Mouse (Mus musculus): ENCODE data around the gene Fam216a. TPM values are rescaled to one million over a fixed set of nuclear protein-coding genes. Genes with fewer than 3 reads are reported as not detected.

Gene Fam216a
- polyA plus RNA-seq, 2 experiments: 17.1 to 18.1 TPM

GRCm38 (mm10) chr5:122353807-122354491 lies 18.2 kb downstream of the Fam216a start, which contains the start of the genes Rad9b and Vps29:
Gene Rad9b, minus strand, starts transcription at chr5:122354233.
Gene Vps29, plus strand, starts transcription at chr5:122354369.
- 1% methylated on average over 51 of the region's 51 CpGs for WGBS (ENCODE audit: insufficient replicate concordance)
- Histone ChIP-seq H3K4me1 (replicated peaks; ENCODE audit: control insufficient read depth in 2 of 2, insufficient read depth in 2 of 2, low read length in 1 of 2) (peaks cover 6 to 7% of the 10 kb centered on the region in 2 experiments), H3K4me3 (ENCODE audit: insufficient read depth in 1 of 2, low read depth in 2 of 2, low read length in 2 of 2) (peak within 1 kb of the TSS; percentile 92 to 97), H3K9me3 (ENCODE audit: control insufficient read depth, low read length) (no peaks in the 10 kb centered on the region), H3K4me2 (ENCODE audit: low read depth) (peak within 1 kb of the TSS; percentile 71), H3K27me3 (ENCODE audit: control insufficient read depth, insufficient read depth, low read length) (no peaks in the 10 kb centered on the region), H3K9ac (replicated peaks) (peak within 1 kb of the TSS; percentile 92), H3K36me3 (replicated peaks; ENCODE audit: control insufficient read depth, insufficient read depth, low read depth) (no peaks in the 10 kb centered on the region), H3K27ac (peak within 1 kb of the TSS; percentile 66)
- ATAC-seq (ENCODE audit: insufficient read depth) (peak; percentile 95), DNase-seq (ENCODE audit: low read depth in 3 of 3, low spot score in 3 of 3) (peak; percentile 99 to 100 (median 100))
- TF ChIP-seq CTCF (IDR thresholded peaks at IDR 0.05; ENCODE audit: low read depth) (no peak; the same call in 1 of the 2 replicates), EP300 (IDR thresholded peaks at IDR 0.05; ENCODE audit: low read depth) (peak; percentile 64; the same call in 1 of the 2 replicates)

- 76% methylated on average over 4 of the region's 4 CpGs for WGBS (ENCODE audit: insufficient replicate concordance)
- H3K27me3 ChIP-seq (ENCODE audit: control insufficient read depth, insufficient read depth, low read length): no peaks in the 10 kb centered on the region
- H3K4me3 ChIP-seq (ENCODE audit: insufficient read depth in 1 of 2, low read depth in 2 of 2, low read length in 2 of 2): no peak overlapping the region
- no peak overlapping the region for H3K4me2 ChIP-seq (ENCODE audit: low read depth)
- H3K36me3 ChIP-seq (replicated peaks; ENCODE audit: control insufficient read depth, insufficient read depth, low read depth): no peaks in the 10 kb centered on the region
- H3K9me3 ChIP-seq (ENCODE audit: control insufficient read depth, low read length): no peaks in the 10 kb centered on the region
- H3K4me1 ChIP-seq (replicated peaks; ENCODE audit: control insufficient read depth in 2 of 2, insufficient read depth in 2 of 2, low read length in 1 of 2): no peaks in the 10 kb centered on the region
- ATAC-seq (ENCODE audit: insufficient read depth): no peak
- H3K9ac ChIP-seq (replicated peaks): no peak overlapping the region
- TF ChIP-seq CTCF (IDR thresholded peaks at IDR 0.05; ENCODE audit: low read depth) (no peak; the same call in 1 of the 2 replicates), EP300 (IDR thresholded peaks at IDR 0.05; ENCODE audit: low read depth) (no peak)
- no peak overlapping the region for H3K27ac ChIP-seq
- DNase-seq (ENCODE audit: low read depth in 3 of 3, low spot score in 3 of 3): no peak
Observed at GRCm38 (mm10) chr5:122345777-122346176, 26.4 kb downstream of the Fam216a start.

- WGBS (ENCODE audit: insufficient replicate concordance): 9% methylated on average over 5 of the region's 5 CpGs
- Histone ChIP-seq H3K4me3 (ENCODE audit: insufficient read depth in 1 of 2, low read depth in 2 of 2, low read length in 2 of 2) (no peak overlapping the region), H3K27me3 (ENCODE audit: control insufficient read depth, insufficient read depth, low read length) (no peaks in the 10 kb centered on the region), H3K9me3 (ENCODE audit: control insufficient read depth, low read length) (no peaks in the 10 kb centered on the region), H3K27ac (no peak overlapping the region), H3K9ac (replicated peaks) (no peak overlapping the region), H3K36me3 (replicated peaks; ENCODE audit: control insufficient read depth, insufficient read depth, low read depth) (no peaks in the 10 kb centered on the region), H3K4me1 (replicated peaks; ENCODE audit: control insufficient read depth in 2 of 2, insufficient read depth in 2 of 2, low read length in 1 of 2) (no peaks in the 10 kb centered on the region), H3K4me2 (ENCODE audit: low read depth) (no peak overlapping the region)
- TF ChIP-seq EP300 (IDR thresholded peaks at IDR 0.05; ENCODE audit: low read depth) (no peak), CTCF (IDR thresholded peaks at IDR 0.05; ENCODE audit: low read depth) (peak; percentile 95)
- ATAC-seq (ENCODE audit: insufficient read depth) (peak; percentile 43; the same call in 1 of the 2 replicates), DNase-seq (ENCODE audit: low read depth in 3 of 3, low spot score in 3 of 3) (peak; percentile 55 to 59 (median 57))
Observed at GRCm38 (mm10) chr5:122344260-122344659, 27.9 kb downstream of the Fam216a start.

GRCm38 (mm10) chr5:122343768-122344167 lies 28.4 kb downstream of the Fam216a start:
- ATAC-seq (ENCODE audit: insufficient read depth) (no peak), DNase-seq (ENCODE audit: low read depth in 3 of 3, low spot score in 3 of 3) (peak in 1 of 3 experiments; percentile 4)
- Histone ChIP-seq H3K9ac (replicated peaks) (no peak overlapping the region), H3K4me1 (replicated peaks; ENCODE audit: control insufficient read depth in 2 of 2, insufficient read depth in 2 of 2, low read length in 1 of 2) (no peaks in the 10 kb centered on the region), H3K9me3 (ENCODE audit: control insufficient read depth, low read length) (no peaks in the 10 kb centered on the region), H3K4me2 (ENCODE audit: low read depth) (no peak overlapping the region), H3K36me3 (replicated peaks; ENCODE audit: control insufficient read depth, insufficient read depth, low read depth) (no peaks in the 10 kb centered on the region), H3K4me3 (ENCODE audit: insufficient read depth in 1 of 2, low read depth in 2 of 2, low read length in 2 of 2) (no peak overlapping the region), H3K27ac (no peak overlapping the region), H3K27me3 (ENCODE audit: control insufficient read depth, insufficient read depth, low read length) (no peaks in the 10 kb centered on the region)
- 39% methylated on average over 7 of the region's 7 CpGs for WGBS (ENCODE audit: insufficient replicate concordance)
- no peak for TF ChIP-seq CTCF (IDR thresholded peaks at IDR 0.05; ENCODE audit: low read depth)
- no peak for TF ChIP-seq EP300 (IDR thresholded peaks at IDR 0.05; ENCODE audit: low read depth)

GRCm38 (mm10) chr5:122342874-122343273 lies 29.3 kb downstream of the Fam216a start:
- Histone ChIP-seq H3K4me1 (replicated peaks; ENCODE audit: control insufficient read depth in 2 of 2, insufficient read depth in 2 of 2, low read length in 1 of 2) (no peaks in the 10 kb centered on the region), H3K27ac (no peak overlapping the region), H3K4me3 (ENCODE audit: insufficient read depth in 1 of 2, low read depth in 2 of 2, low read length in 2 of 2) (no peak overlapping the region), H3K9me3 (ENCODE audit: control insufficient read depth, low read length) (no peaks in the 10 kb centered on the region), H3K9ac (replicated peaks) (no peak overlapping the region), H3K36me3 (replicated peaks; ENCODE audit: control insufficient read depth, insufficient read depth, low read depth) (no peaks in the 10 kb centered on the region), H3K4me2 (ENCODE audit: low read depth) (no peak overlapping the region), H3K27me3 (ENCODE audit: control insufficient read depth, insufficient read depth, low read length) (no peaks in the 10 kb centered on the region)
- ATAC-seq (ENCODE audit: insufficient read depth) (no peak), DNase-seq (ENCODE audit: low read depth in 3 of 3, low spot score in 3 of 3) (no peak)
- WGBS (ENCODE audit: insufficient replicate concordance): 13% methylated on average over 1 of the region's 1 CpGs
- TF ChIP-seq EP300 (IDR thresholded peaks at IDR 0.05; ENCODE audit: low read depth) (no peak), CTCF (IDR thresholded peaks at IDR 0.05; ENCODE audit: low read depth) (no peak)
